Mouse (Mus musculus): ENCODE measurements around the gene Soga1. TPM values are rescaled to one million over a fixed set of nuclear protein-coding genes. Genes with fewer than 3 reads are reported as not detected.

The Soga1 gene
- polyA plus RNA-seq, 2 experiments, result 1.6 to 1.8 TPM

- ATAC-seq (ENCODE audit: insufficient read depth) (no peak), DNase-seq (ENCODE audit: low read depth in 3 of 3, low spot score in 3 of 3) (no peak)
- 35% methylated on average over 3 of the region's 3 CpGs for WGBS (ENCODE audit: insufficient replicate concordance)
- no peaks in the 10 kb centered on the region for H3K36me3 ChIP-seq (replicated peaks; ENCODE audit: control insufficient read depth, insufficient read depth, low read depth)
- no peak for TF ChIP-seq CTCF (IDR thresholded peaks at IDR 0.05; ENCODE audit: low read depth)
- TF ChIP-seq EP300 (IDR thresholded peaks at IDR 0.05; ENCODE audit: low read depth), result no peak
- H3K4me2 ChIP-seq (ENCODE audit: low read depth), result no peak overlapping the region
- no peaks in the 10 kb centered on the region for H3K9me3 ChIP-seq (ENCODE audit: control insufficient read depth, low read length)
- H3K4me1 ChIP-seq (replicated peaks; ENCODE audit: control insufficient read depth in 2 of 2, insufficient read depth in 2 of 2, low read length in 1 of 2), result peaks cover 0 to 29% of the 10 kb centered on the region in 2 experiments; a peak in 2 of 4 replicates
- H3K27me3 ChIP-seq (ENCODE audit: control insufficient read depth, insufficient read depth, low read length), result no peaks in the 10 kb centered on the region
- H3K9ac ChIP-seq (replicated peaks), result no peak overlapping the region
- H3K4me3 ChIP-seq (ENCODE audit: insufficient read depth in 1 of 2, low read depth in 2 of 2, low read length in 2 of 2), result no peak overlapping the region
- no peak overlapping the region for H3K27ac ChIP-seq
Measured at GRCm38 (mm10) chr2:157069355-157069735, 9.7 kb downstream of the Soga1 start.

- 71% methylated on average over 14 of the region's 14 CpGs for WGBS (ENCODE audit: insufficient replicate concordance)
- Histone ChIP-seq H3K36me3 (replicated peaks; ENCODE audit: control insufficient read depth, insufficient read depth, low read depth) (no peaks in the 10 kb centered on the region), H3K9ac (replicated peaks) (no peak overlapping the region), H3K4me2 (ENCODE audit: low read depth) (no peak overlapping the region), H3K9me3 (ENCODE audit: control insufficient read depth, low read length) (no peaks in the 10 kb centered on the region), H3K27ac (no peak overlapping the region), H3K4me3 (ENCODE audit: insufficient read depth in 1 of 2, low read depth in 2 of 2, low read length in 2 of 2) (no peak overlapping the region), H3K4me1 (replicated peaks; ENCODE audit: control insufficient read depth in 2 of 2, insufficient read depth in 2 of 2, low read length in 1 of 2) (peaks cover 0 to 29% of the 10 kb centered on the region in 2 experiments; a peak in 2 of 4 replicates), H3K27me3 (ENCODE audit: control insufficient read depth, insufficient read depth, low read length) (no peaks in the 10 kb centered on the region)
- no peak for DNase-seq (ENCODE audit: low read depth in 3 of 3, low spot score in 3 of 3)
- TF ChIP-seq CTCF (IDR thresholded peaks at IDR 0.05; ENCODE audit: low read depth), result no peak
- TF ChIP-seq EP300 (IDR thresholded peaks at IDR 0.05; ENCODE audit: low read depth), result no peak
- no peak for ATAC-seq (ENCODE audit: insufficient read depth)
Measured at GRCm38 (mm10) chr2:157068701-157069354, 10.2 kb downstream of the Soga1 start.

- Histone ChIP-seq H3K9me3 (ENCODE audit: control insufficient read depth, low read length) (no peaks in the 10 kb centered on the region), H3K4me2 (ENCODE audit: low read depth) (no peak overlapping the region), H3K36me3 (replicated peaks; ENCODE audit: control insufficient read depth, insufficient read depth, low read depth) (no peaks in the 10 kb centered on the region), H3K9ac (replicated peaks) (no peak overlapping the region), H3K27me3 (ENCODE audit: control insufficient read depth, insufficient read depth, low read length) (no peaks in the 10 kb centered on the region), H3K4me3 (ENCODE audit: insufficient read depth in 1 of 2, low read depth in 2 of 2, low read length in 2 of 2) (no peak overlapping the region), H3K4me1 (replicated peaks; ENCODE audit: control insufficient read depth in 2 of 2, insufficient read depth in 2 of 2, low read length in 1 of 2) (peaks cover 0 to 23% of the 10 kb centered on the region in 2 experiments; a peak in 2 of 4 replicates), H3K27ac (no peak overlapping the region)
- ATAC-seq (ENCODE audit: insufficient read depth) (no peak), DNase-seq (ENCODE audit: low read depth in 3 of 3, low spot score in 3 of 3) (no peak)
- no peak for TF ChIP-seq EP300 (IDR thresholded peaks at IDR 0.05; ENCODE audit: low read depth)
- no peak for TF ChIP-seq CTCF (IDR thresholded peaks at IDR 0.05; ENCODE audit: low read depth)
- 57% methylated on average over 7 of the region's 7 CpGs for WGBS (ENCODE audit: insufficient replicate concordance)
Measured at GRCm38 (mm10) chr2:157066731-157067430, 12.2 kb downstream of the Soga1 start.

- Histone ChIP-seq H3K36me3 (replicated peaks; ENCODE audit: control insufficient read depth, insufficient read depth, low read depth) (no peaks in the 10 kb centered on the region), H3K27me3 (ENCODE audit: control insufficient read depth, insufficient read depth, low read length) (no peaks in the 10 kb centered on the region), H3K9me3 (ENCODE audit: control insufficient read depth, low read length) (no peaks in the 10 kb centered on the region), H3K4me2 (ENCODE audit: low read depth) (no peak overlapping the region), H3K9ac (replicated peaks) (no peak overlapping the region), H3K4me3 (ENCODE audit: insufficient read depth in 1 of 2, low read depth in 2 of 2, low read length in 2 of 2) (no peak overlapping the region), H3K27ac (no peak overlapping the region), H3K4me1 (replicated peaks; ENCODE audit: control insufficient read depth in 2 of 2, insufficient read depth in 2 of 2, low read length in 1 of 2) (peaks cover 0 to 12% of the 10 kb centered on the region in 2 experiments; a peak in 2 of 4 replicates)
- ATAC-seq (ENCODE audit: insufficient read depth) (no peak), DNase-seq (ENCODE audit: low read depth in 3 of 3, low spot score in 3 of 3) (no peak)
- TF ChIP-seq CTCF (IDR thresholded peaks at IDR 0.05; ENCODE audit: low read depth), result no peak
- no peak for TF ChIP-seq EP300 (IDR thresholded peaks at IDR 0.05; ENCODE audit: low read depth)
- WGBS (ENCODE audit: insufficient replicate concordance), result 67% methylated on average over 7 of the region's 7 CpGs
Measured at GRCm38 (mm10) chr2:157065879-157066226, 13.2 kb downstream of the Soga1 start.

All from liver, embryonic 14.5 days (tissue).